Mouse (Mus musculus): Measurements from ENCODE around the gene Irf2bpl. TPM values are rescaled to one million over a fixed set of nuclear protein-coding genes. Genes with fewer than 3 reads are reported as not detected.

Gene Irf2bpl
- total RNA-seq, 2 experiments from 2014 or later = 21.5 to 28.2 TPM

GRCm38 (mm10) chr12:86889103-86889644 lies 4.6 kb upstream of the Irf2bpl start:
- Histone ChIP-seq H3K27ac (peak overlapping the region; percentile 100), H3K4me3 (peak overlapping the region; percentile 70)
- DNase-seq = no peak
- no peak for TF ChIP-seq CTCF (IDR thresholded peaks at IDR 0.05)
- intact Hi-C loops (cut with DNase I) = no loop called here

GRCm38 (mm10) chr12:86888130-86889069 lies 3.8 kb upstream of the Irf2bpl start:
- peak; percentile 93 for DNase-seq
- Histone ChIP-seq H3K27ac (peak overlapping the region; percentile 100), H3K4me3 (peak overlapping the region; percentile 70)
- TF ChIP-seq CTCF (IDR thresholded peaks at IDR 0.05) = peak; percentile 39
- intact Hi-C loops (cut with DNase I) = no loop called here

GRCm38 (mm10) chr12:86887381-86888129 lies 3.0 kb upstream of the Irf2bpl start:
- TF ChIP-seq CTCF (IDR thresholded peaks at IDR 0.05) = no peak
- no peak for DNase-seq
- Histone ChIP-seq H3K4me3 (peak overlapping the region; percentile 70), H3K27ac (peak overlapping the region; percentile 100)
- intact Hi-C loops (cut with DNase I) = no loop called here

GRCm38 (mm10) chr12:86886446-86886965 lies 1.9 kb upstream of the Irf2bpl start:
- Histone ChIP-seq H3K27ac (peak overlapping the region; percentile 100), H3K4me3 (no peak overlapping the region)
- TF ChIP-seq CTCF (IDR thresholded peaks at IDR 0.05) = no peak
- intact Hi-C loops (cut with DNase I) = no loop called here
- DNase-seq = no peak

GRCm38 (mm10) chr12:86885746-86886145 lies 1.1 kb upstream of the Irf2bpl start:
- intact Hi-C loops (cut with DNase I) = loop anchor here (2.0 kb wide), 1 partner anchor 61 kb away; no protein-coding TSS in a partner anchor
- TF ChIP-seq CTCF (IDR thresholded peaks at IDR 0.05) = no peak
- no peak overlapping the region; the same call in 1 of the 2 replicates for H3K4me3 ChIP-seq
- peak overlapping the region; percentile 100 for H3K27ac ChIP-seq
- no peak for DNase-seq

- TF ChIP-seq CTCF (IDR thresholded peaks at IDR 0.05) = no peak
- no peak for DNase-seq
- Histone ChIP-seq H3K4me3 (peak overlapping the region; percentile 99), H3K27ac (peak overlapping the region; percentile 100)
- intact Hi-C loops (cut with DNase I) = loop anchor here (2.0 kb wide), 1 partner anchor 61 kb away; no protein-coding TSS in a partner anchor
Measured at GRCm38 (mm10) chr12:86885336-86885735, 738 bp upstream of the Irf2bpl start.

- TF ChIP-seq CTCF (IDR thresholded peaks at IDR 0.05) = peak; percentile 27; the same call in 1 of the 2 replicates
- intact Hi-C loops (cut with DNase I) = loop anchor here (2.0 kb wide), 2 partner anchors 49 to 59 kb away; no protein-coding TSS in a partner anchor
- Histone ChIP-seq H3K27ac (peak overlapping the region; percentile 100), H3K4me3 (peak overlapping the region; percentile 99)
- peak; percentile 89 for DNase-seq
Measured at GRCm38 (mm10) chr12:86883280-86884196, 1.1 kb downstream of the Irf2bpl start.

- Histone ChIP-seq H3K4me3 (peak overlapping the region; percentile 99), H3K27ac (peak overlapping the region; percentile 100)
- no peak for TF ChIP-seq CTCF (IDR thresholded peaks at IDR 0.05)
- intact Hi-C loops (cut with DNase I) = loop anchor here (2.0 kb wide), 1 partner anchor 48 kb away; no protein-coding TSS in a partner anchor
- no peak for DNase-seq
Measured at GRCm38 (mm10) chr12:86883019-86883279, 1.6 kb downstream of the Irf2bpl start.

- DNase-seq = peak; percentile 90
- intact Hi-C loops (cut with DNase I) = loop anchor here (2.0 kb wide), 1 partner anchor 48 kb away; no protein-coding TSS in a partner anchor
- TF ChIP-seq CTCF (IDR thresholded peaks at IDR 0.05) = no peak
- peak overlapping the region; percentile 100 for H3K27ac ChIP-seq
- H3K4me3 ChIP-seq = peak overlapping the region; percentile 99
Measured at GRCm38 (mm10) chr12:86882279-86883018, 2.1 kb downstream of the Irf2bpl start.

- intact Hi-C loops (cut with DNase I) = loop anchor here (2.0 kb wide), 1 partner anchor 47 kb away; no protein-coding TSS in a partner anchor
- Histone ChIP-seq H3K4me3 (peak overlapping the region; percentile 99), H3K27ac (peak overlapping the region; percentile 100)
- peak; percentile 40 for DNase-seq
- no peak for TF ChIP-seq CTCF (IDR thresholded peaks at IDR 0.05)
Measured at GRCm38 (mm10) chr12:86881809-86882278, 2.8 kb downstream of the Irf2bpl start.

All from gastrocnemius, adult 2 months (tissue).